In the genomic region with DNA sequence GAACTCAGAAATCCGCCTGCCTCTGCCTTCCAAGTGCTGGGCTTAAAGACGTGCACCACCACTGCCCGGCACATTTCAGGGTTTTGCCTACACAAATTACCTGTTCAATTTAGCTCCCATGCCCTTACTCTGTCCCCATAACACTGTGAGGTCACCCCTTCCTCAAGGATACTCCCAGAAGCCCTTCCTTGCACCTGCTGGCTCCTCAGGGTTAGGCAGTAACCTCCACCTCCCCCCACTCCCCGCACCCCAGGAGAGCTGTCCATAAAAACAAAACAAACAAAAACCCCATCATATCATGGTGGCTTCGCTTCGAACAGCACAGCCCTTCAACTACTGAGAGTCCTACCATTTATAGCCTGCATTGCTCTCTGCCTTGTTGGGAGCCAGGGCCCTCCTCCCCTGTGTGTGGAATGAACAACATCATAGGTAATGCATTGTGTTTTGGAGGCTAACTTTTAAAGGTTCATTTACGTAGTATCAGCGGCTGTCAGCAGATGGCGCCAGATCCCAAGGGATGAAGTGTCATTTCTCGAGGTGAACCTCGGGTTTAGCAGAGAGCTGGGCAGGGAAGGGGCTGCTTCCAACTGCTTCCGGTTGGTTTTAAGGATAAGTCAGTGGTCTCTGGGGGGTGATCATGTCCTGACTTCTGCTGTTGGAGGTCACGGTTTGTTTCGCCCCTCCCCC, we compare ENCODE assay signal across 8 mouse cellular contexts. TPM values are rescaled to one million over a fixed set of nuclear protein-coding genes. Genes with fewer than 3 reads are reported as not detected.
A peak's percentile ranks its signal among the peaks of the same experiment; 100 is the strongest.
DNase-seq lines count a peak whose midpoint lies in the region; ATAC-seq and TF ChIP-seq lines count a peak whose summit lies in the region.

No protein-coding gene starts in this region.

- H3K9ac ChIP-seq in embryonic facial prominence, embryonic 11.5 days (replicated peaks; ENCODE audit: low read length), result no peak overlapping the region
- no peak overlapping the region for H3K9ac ChIP-seq in heart, adult 2 months (ENCODE audit: low read depth, low read length)

- DNase-seq in B cell, adult 2 months, result peak; percentile 86 to 87
- peak; percentile 77 for DNase-seq in adrenal gland, postnatal 25 days
- peak; percentile 87 for DNase-seq in embryonic facial prominence, embryonic 11.5 days (ENCODE audit: low spot score)
- peak; percentile 51 to 84 for DNase-seq in heart, adult 2 months
- peak; percentile 72 for DNase-seq in kidney, adult 2 months
- DNase-seq in liver, result peak; percentile 79
- peak; percentile 23 to 48 for DNase-seq in monocyte, adult 2 months (ENCODE audit: low read depth in 1 of 2, low spot score in 2 of 2)
- peak; percentile 49 to 62 for DNase-seq in spleen, postnatal 36 days (ENCODE audit: low spot score in 2 of 2)

- 23% methylated on average over 14 of the region's 14 CpGs for WGBS in embryonic facial prominence, embryonic 11.5 days
- WGBS in heart, adult 2 months, result 22% methylated on average over 14 of the region's 14 CpGs
- 25% methylated on average over 14 of the region's 14 CpGs for WGBS in kidney, adult 2 months

- H3K36me3 ChIP-seq in embryonic facial prominence, embryonic 11.5 days (replicated peaks; ENCODE audit: control insufficient read depth, insufficient read depth, low read depth, low read length), result no peaks in the 10 kb centered on the region
- no peaks in the 10 kb centered on the region for H3K36me3 ChIP-seq in heart, adult 2 months (ENCODE audit: control insufficient read depth, insufficient read depth, low read length)
- H3K36me3 ChIP-seq in kidney, adult 2 months (ENCODE audit: control insufficient read depth, insufficient read depth, low read length), result no peaks in the 10 kb centered on the region

- no peak for TF ChIP-seq POLR2A in heart, adult 2 months (IDR thresholded peaks at IDR 0.05; ENCODE audit: insufficient read depth, low read depth, low read length)
- no peak for TF ChIP-seq POLR2A in kidney, adult 2 months (IDR thresholded peaks at IDR 0.05; ENCODE audit: low read depth, low read length)

- peak; percentile 85 for TF ChIP-seq CTCF in heart, adult 2 months (IDR thresholded peaks at IDR 0.05)
- peak; percentile 98 for TF ChIP-seq CTCF in kidney, adult 2 months (conservative IDR thresholded peaks at IDR 0.05; ENCODE audit: insufficient read depth, insufficient read length, low read depth, low read length)

- peak; percentile 66 for ATAC-seq in embryonic facial prominence, embryonic 11.5 days (replicated peaks; ENCODE audit: insufficient number of reproducible peaks, low FRiP score, low TSS enrichment, low read depth)

- peak; percentile 69; the same call in 1 of the 2 replicates for TF ChIP-seq EP300 in heart, adult 2 months (IDR thresholded peaks at IDR 0.05; ENCODE audit: insufficient read depth, low read depth, low read length)

- no peak overlapping the region for H3K4me2 ChIP-seq in embryonic facial prominence, embryonic 11.5 days (ENCODE audit: low read depth, low read length)

- H3K27ac ChIP-seq in embryonic facial prominence, embryonic 11.5 days (replicated peaks; ENCODE audit: low read depth, low read length), result no peak overlapping the region
- H3K27ac ChIP-seq in heart, adult 2 months, result no peak overlapping the region
- H3K27ac ChIP-seq in kidney, adult 2 months (ENCODE audit: insufficient read depth, low read depth, low read length), result no peak overlapping the region

- no peaks in the 10 kb centered on the region for H3K79me2 ChIP-seq in heart, adult 2 months (replicated peaks; ENCODE audit: control insufficient read depth, insufficient read depth, low read length)

- H3K4me3 ChIP-seq in embryonic facial prominence, embryonic 11.5 days (ENCODE audit: low read depth, low read length), result no peak overlapping the region
- no peak overlapping the region for H3K4me3 ChIP-seq in heart, adult 2 months
- H3K4me3 ChIP-seq in kidney, adult 2 months (ENCODE audit: insufficient read depth, low read depth, low read length), result no peak overlapping the region

- H3K27me3 ChIP-seq in embryonic facial prominence, embryonic 11.5 days (ENCODE audit: control insufficient read depth, insufficient read depth, low read length), result no peaks in the 10 kb centered on the region
- no peaks in the 10 kb centered on the region for H3K27me3 ChIP-seq in heart, adult 2 months (ENCODE audit: control insufficient read depth, insufficient read depth, low read length)
- H3K27me3 ChIP-seq in kidney, adult 2 months (replicated peaks; ENCODE audit: control insufficient read depth, insufficient read depth, low read length), result no peaks in the 10 kb centered on the region

- no peaks in the 10 kb centered on the region for H3K4me1 ChIP-seq in embryonic facial prominence, embryonic 11.5 days (ENCODE audit: control insufficient read depth, insufficient read depth, low read length)
- no peaks in the 10 kb centered on the region; the same call in none of the 2 replicates for H3K4me1 ChIP-seq in heart, adult 2 months (ENCODE audit: control insufficient read depth, insufficient read depth, low read length)
- no peaks in the 10 kb centered on the region for H3K4me1 ChIP-seq in kidney, adult 2 months (ENCODE audit: control insufficient read depth, insufficient read depth, low read length)

- intact Hi-C loops in heart, adult 2 months (cut with DNase I), result loop anchor here (5.0 kb wide), 1 partner anchor 58 kb away; a partner anchor contains a TSS

- H3K9me3 ChIP-seq in embryonic facial prominence, embryonic 11.5 days (replicated peaks; ENCODE audit: control insufficient read depth, low read length), result no peaks in the 10 kb centered on the region

RNA-seq across cellular contexts. Expression of a gene that starts 42.8 kb away (rescaled TPM):
- 34.9 and 36.1 TPM in 2 replicates for total RNA-seq in adrenal gland, postnatal 25 days (2021)
- polyA plus RNA-seq in embryonic facial prominence, embryonic 11.5 days (2014; fragmentation: Nextera tagmentation; extraction: Ambion mirVana), result 120 and 126 TPM in 2 replicates
- total RNA-seq in heart, adult 2 months (2021), result 10 to 100 TPM; 18.4 to 19.2 TPM
- 19.2 and 23.0 TPM in 2 replicates for polyA plus RNA-seq in heart, adult 2 months (2012; rRNA removed)
- 52.3 and 68.0 TPM in 2 replicates for polyA plus RNA-seq in kidney, adult 2 months (2012; rRNA removed)

RNA-seq across cellular contexts. Expression of a gene that starts 58.0 kb away (rescaled TPM):
- 30.4 and 40.9 TPM in 2 replicates for total RNA-seq in adrenal gland, postnatal 25 days (2021)
- 25.9 and 28.5 TPM in 2 replicates for polyA plus RNA-seq in embryonic facial prominence, embryonic 11.5 days (2014; fragmentation: Nextera tagmentation; extraction: Ambion mirVana)
- total RNA-seq in heart, adult 2 months (2021), result 10 to 100 TPM; 21.0 to 23.3 TPM
- polyA plus RNA-seq in heart, adult 2 months (2012; rRNA removed), result 12.2 and 18.1 TPM in 2 replicates
- 23.2 and 27.7 TPM in 2 replicates for polyA plus RNA-seq in kidney, adult 2 months (2012; rRNA removed)

Comparison
In these comparisons a context has a peak if more than half of its experiments do, and no peak if none do; other contexts are left out.
1. DNase-seq: peak in every context shown above with its lines; median percentile 87 in embryonic facial prominence, embryonic 11.5 days; 86 in B cell, adult 2 months; 79 in liver; 77 in adrenal gland, postnatal 25 days; 72 in kidney, adult 2 months; 68 in heart, adult 2 months; 56 in spleen, postnatal 36 days; 36 in monocyte, adult 2 months.